Mouse (Mus musculus) forebrain, embryonic 11.5 days (tissue): ENCODE data around the gene Mkrn2os. TPM values are rescaled to one million over a fixed set of nuclear protein-coding genes. Genes with fewer than 3 reads are reported as not detected.
A peak's percentile ranks its signal among the peaks of the same experiment; 100 is the strongest.

Experiments
- ATAC-seq: fragments of 200-750 bp; cut with Nextera tagmentation; replicated peaks from 2 replicates; pipeline ENCODE4 v1.8.0; 2017; ENCODE audit warnings: moderate TSS enrichment; ENCODE audit not compliant: low FRiP score
- DNase-seq: peaks from one replicate; pipeline ENCODE4 v3.0.0-alpha.2; 2017; ENCODE audit warnings: low spot score
- H3K27ac ChIP-seq: fragments of 300-500 bp; sonication (generic); 2 replicates; pipeline ENCODE4 v1.5.1; 2014; ENCODE audit warnings: low read depth, low read length
- H3K27me3 ChIP-seq: fragments of 300-500 bp; sonication (generic); 2 replicates; pipeline ENCODE4 v1.6.1; 2014; ENCODE audit warnings: mild to moderate bottlenecking, low read length, mixed read lengths; ENCODE audit not compliant: control insufficient read depth, insufficient read depth
- H3K36me3 ChIP-seq: fragments of 300-500 bp; sonication (generic); 2 replicates; pipeline ENCODE4 v1.6.1; 2014; ENCODE audit warnings: mild to moderate bottlenecking, low read length, moderate library complexity, mixed read lengths; ENCODE audit not compliant: control insufficient read depth, insufficient read depth
- H3K4me1 ChIP-seq: fragments of 300-500 bp; sonication (generic); replicated peaks from 2 replicates; pipeline ENCODE4 v1.6.1; 2014; ENCODE audit warnings: low read length, mixed read lengths; ENCODE audit not compliant: control insufficient read depth, insufficient read depth
- H3K4me2 ChIP-seq: fragments of 300-500 bp; sonication (generic); 2 replicates; pipeline ENCODE4 v1.6.1; 2014; ENCODE audit warnings: low read depth, mild to moderate bottlenecking, low read length, moderate library complexity, mixed read lengths; ENCODE audit not compliant: severe bottlenecking
- H3K4me3 ChIP-seq: fragments of 300-500 bp; sonication (generic); 2 replicates; pipeline ENCODE4 v1.5.1; 2014; ENCODE audit warnings: low read depth, low read length
- H3K9ac ChIP-seq: fragments of 300-500 bp; sonication (generic); 2 replicates; pipeline ENCODE4 v1.6.1; 2014; ENCODE audit warnings: low read length
- H3K9me3 ChIP-seq: fragments of 300-500 bp; sonication (generic); 2 replicates; pipeline ENCODE4 v1.6.1; 2016; ENCODE audit warnings: low read length, mixed read lengths; ENCODE audit not compliant: control insufficient read depth
- WGBS: fragments of 180-500 bp; shearing (Covaris S2); extraction: QIAGEN DNeasy Blood & Tissue Kit; methylation state at CpG from one replicate; pipeline ENCODE4 v1.1.7; 2014; 5-methylcytosine and 5-hydroxymethylcytosine counted together
- polyA plus RNA-seq: library from polyadenylated mRNA; unstranded; fragments of >200 nt; fragmentation: Nextera tagmentation; extraction: Ambion mirVana; gene quantifications from 2 replicates; pipeline ENCODE4 v1.2.1, GENCODE M21; 2014

Gene Mkrn2os
- polyA plus RNA-seq, 1 experiment from 2014 or later: 0.29 TPM

GRCm38 (mm10) chr6:115574171-115574570, 18.2 kb downstream of the Mkrn2os start:
- Histone ChIP-seq H3K36me3 (peaks cover 2% of the 10 kb centered on the region; the same call in 1 of the 2 replicates), H3K27me3 (no peaks in the 10 kb centered on the region), H3K4me1 (no peaks in the 10 kb centered on the region), H3K4me2 (no peak overlapping the region), H3K9ac (no peak overlapping the region), H3K9me3 (no peaks in the 10 kb centered on the region), H3K4me3 (no peak overlapping the region), H3K27ac (no peak overlapping the region)
- 91% methylated on average over 7 of the region's 7 CpGs for WGBS
- ATAC-seq (no peak), DNase-seq (no peak)

- Histone ChIP-seq H3K27ac (no peak overlapping the region), H3K4me2 (no peak overlapping the region)
These were observed 26.8 kb downstream of the Mkrn2os start for GRCm38 (mm10) chr6:115565479-115566045.

GRCm38 (mm10) chr6:115559651-115560632, 32.4 kb downstream of the Mkrn2os start:
- no peaks in the 10 kb centered on the region for H3K9me3 ChIP-seq
- no peak overlapping the region for H3K27ac ChIP-seq
- ATAC-seq (no peak), DNase-seq (no peak)
- H3K27me3 ChIP-seq: no peaks in the 10 kb centered on the region
- no peak overlapping the region for H3K4me2 ChIP-seq
- H3K4me1 ChIP-seq: no peaks in the 10 kb centered on the region
- H3K36me3 ChIP-seq: no peaks in the 10 kb centered on the region; the same call in 1 of the 2 replicates
- no peak overlapping the region for H3K9ac ChIP-seq
- H3K4me3 ChIP-seq: no peak overlapping the region
- 86% methylated on average over 21 of the region's 21 CpGs for WGBS

More at GRCm38 (mm10) chr6:115565479-115566045, 26.8 kb downstream of the Mkrn2os start:
- Histone ChIP-seq H3K9ac (no peak overlapping the region), H3K36me3 (peaks cover 6% of the 10 kb centered on the region; the same call in 1 of the 2 replicates), H3K27me3 (no peaks in the 10 kb centered on the region), H3K4me1 (no peaks in the 10 kb centered on the region), H3K4me3 (no peak overlapping the region), H3K9me3 (no peaks in the 10 kb centered on the region)
- ATAC-seq (no peak), DNase-seq (no peak)
- WGBS: 91% methylated on average over 6 of the region's 6 CpGs

GRCm38 (mm10) chr6:115558176-115558575, 34.2 kb downstream of the Mkrn2os start:
- Histone ChIP-seq H3K9me3 (no peaks in the 10 kb centered on the region), H3K27ac (no peak overlapping the region), H3K4me3 (no peak overlapping the region), H3K27me3 (no peaks in the 10 kb centered on the region), H3K4me2 (no peak overlapping the region), H3K9ac (no peak overlapping the region), H3K36me3 (no peaks in the 10 kb centered on the region), H3K4me1 (no peaks in the 10 kb centered on the region)
- WGBS: 95% methylated on average over 2 of the region's 2 CpGs
- no peak for ATAC-seq
- DNase-seq: no peak

- no peak for ATAC-seq
- WGBS: 86% methylated on average over 5 of the region's 5 CpGs
These were observed 36.9 kb downstream of the Mkrn2os start for GRCm38 (mm10) chr6:115555485-115555884.

GRCm38 (mm10) chr6:115546276-115546675, 46.1 kb downstream of the Mkrn2os start:
- 85% methylated on average over 5 of the region's 5 CpGs for WGBS
- no peaks in the 10 kb centered on the region for H3K4me1 ChIP-seq
- DNase-seq: peak; percentile 61

More at GRCm38 (mm10) chr6:115555485-115555884, 36.9 kb downstream of the Mkrn2os start:
- Histone ChIP-seq H3K9me3 (no peaks in the 10 kb centered on the region), H3K4me1 (no peaks in the 10 kb centered on the region), H3K36me3 (no peaks in the 10 kb centered on the region), H3K27me3 (no peaks in the 10 kb centered on the region), H3K9ac (no peak overlapping the region), H3K4me2 (no peak overlapping the region), H3K27ac (no peak overlapping the region), H3K4me3 (no peak overlapping the region)
- no peak for DNase-seq

GRCm38 (mm10) chr6:115544442-115544970, 47.9 kb downstream of the Mkrn2os start, which contains the start of gene Tsen2:
TSS of gene Tsen2 (plus strand) at chr6:115544664.
- ATAC-seq: peak; percentile 95
- no peaks in the 10 kb centered on the region; the same call in 1 of the 2 replicates for H3K36me3 ChIP-seq

More at GRCm38 (mm10) chr6:115546276-115546675, 46.1 kb downstream of the Mkrn2os start:
- no peak overlapping the region for H3K4me3 ChIP-seq
- no peak overlapping the region for H3K9ac ChIP-seq
- ATAC-seq: no peak
- no peaks in the 10 kb centered on the region for H3K9me3 ChIP-seq
- no peak overlapping the region for H3K4me2 ChIP-seq
- H3K36me3 ChIP-seq: no peaks in the 10 kb centered on the region; the same call in 1 of the 2 replicates
- H3K27ac ChIP-seq: no peak overlapping the region
- H3K27me3 ChIP-seq: no peaks in the 10 kb centered on the region

GRCm38 (mm10) chr6:115542341-115542740, 50.0 kb downstream of the Mkrn2os start:
- H3K4me3 ChIP-seq: no peak overlapping the region
- H3K36me3 ChIP-seq: no peaks in the 10 kb centered on the region
- H3K9ac ChIP-seq: no peak overlapping the region
- H3K9me3 ChIP-seq: no peaks in the 10 kb centered on the region
- 0 out of 2 replicates have a peak, but pooled peaks cover 3% of the 10 kb centered on the region for H3K4me1 ChIP-seq
- no peaks in the 10 kb centered on the region; the same call in 1 of the 2 replicates for H3K27me3 ChIP-seq
- H3K27ac ChIP-seq: no peak overlapping the region
- no peak overlapping the region for H3K4me2 ChIP-seq
- no peak for ATAC-seq
- DNase-seq: no peak
- WGBS: 63% methylated on average over 3 of the region's 3 CpGs

More at GRCm38 (mm10) chr6:115544442-115544970, 47.9 kb downstream of the Mkrn2os start, which contains the start of gene Tsen2:
- peak within 1 kb of the TSS; percentile 65 for H3K4me3 ChIP-seq
- H3K4me1 ChIP-seq: no peaks in the 10 kb centered on the region
- H3K9ac ChIP-seq: peak within 1 kb of the TSS; percentile 81
- peak within 1 kb of the TSS; percentile 79 for H3K4me2 ChIP-seq
- no peaks in the 10 kb centered on the region for H3K27me3 ChIP-seq
- no peaks in the 10 kb centered on the region for H3K9me3 ChIP-seq
- 0% methylated on average over 38 of the region's 38 CpGs for WGBS
- H3K27ac ChIP-seq: peak within 1 kb of the TSS; percentile 34; the same call in 1 of the 2 replicates
- DNase-seq: peak; percentile 98
